Mouse (Mus musculus): ENCODE data around the gene Slc6a21.

Slc6a21 gene

DNA sequence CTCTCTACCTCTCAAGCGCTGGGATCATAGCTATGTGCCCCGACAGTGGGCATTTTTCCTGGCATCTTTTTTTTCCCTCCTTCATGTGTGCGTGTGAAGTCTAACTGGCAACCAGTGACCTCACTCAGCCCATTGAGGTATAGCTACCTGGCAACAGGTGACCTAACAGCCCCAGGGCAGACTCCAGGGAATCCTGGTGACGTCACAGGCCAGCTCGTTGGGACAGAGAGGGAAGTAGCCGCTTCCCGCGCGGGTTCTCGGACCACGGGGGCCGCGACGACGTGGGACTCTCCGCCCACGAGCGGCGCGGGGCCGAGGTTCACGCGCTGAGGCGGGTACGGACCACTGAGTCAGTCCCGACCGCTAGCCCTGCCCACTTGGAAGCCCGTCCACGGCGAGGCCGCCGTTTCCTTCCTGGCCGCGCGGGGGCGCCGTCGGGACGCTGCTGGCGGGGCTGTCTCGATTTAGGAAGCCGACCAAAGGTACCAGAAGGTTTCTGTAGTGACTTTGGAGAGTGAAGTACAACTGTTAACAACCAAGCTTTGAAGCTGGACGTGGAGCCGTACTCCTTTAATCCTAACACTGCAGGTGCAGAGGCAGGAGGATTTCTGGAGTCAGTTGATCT, at the start of gene Slc6a21:
Gene Slc6a21, plus strand, starts transcription at position 378 of the 625 bp plus-strand sequence.
- DNase-seq (ENCODE audit: extremely low read depth, low read depth, low spot score): no peak

DNA sequence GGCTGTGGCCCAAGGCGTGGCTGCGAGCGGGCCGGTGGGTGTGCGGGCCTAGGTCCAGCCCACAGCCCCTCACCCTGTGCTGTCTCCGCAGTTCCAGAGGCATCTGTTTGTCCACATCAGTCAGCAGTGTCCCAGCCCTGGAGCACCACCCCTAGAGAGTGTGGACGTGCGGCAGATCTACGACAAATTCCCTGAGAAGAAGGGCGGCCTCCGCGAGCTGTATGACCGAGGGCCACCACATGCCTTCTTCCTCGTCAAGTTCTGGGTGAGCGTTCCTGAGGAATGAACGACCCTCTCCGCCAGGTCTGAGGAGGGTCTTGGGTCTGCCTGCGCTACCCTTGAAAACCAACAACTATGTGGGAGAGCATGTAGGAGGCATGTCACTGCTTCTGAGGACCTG, 48.8 kb upstream of the Slc6a21 start:
- DNase-seq (ENCODE audit: extremely low read depth, low read depth, low spot score): no peak

DNA sequence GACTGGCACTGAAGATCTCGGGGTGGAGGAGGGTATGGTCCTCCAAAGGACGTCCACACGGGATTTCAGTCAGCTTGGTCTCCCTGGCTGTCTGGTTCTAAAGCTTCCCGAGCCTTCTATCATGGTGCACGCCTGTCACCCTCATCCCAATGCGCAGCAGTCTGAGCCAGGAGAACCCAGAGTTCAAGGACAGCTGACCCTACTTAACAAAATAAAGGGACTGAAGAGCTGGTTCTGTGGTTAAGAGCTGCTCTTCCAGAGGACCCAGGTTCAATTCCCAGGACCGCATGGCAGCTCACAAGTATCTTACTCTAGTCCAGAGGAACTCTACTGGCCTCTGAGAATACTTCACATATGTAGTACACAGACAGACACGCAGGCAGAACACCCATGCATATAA, 48.3 kb upstream of the Slc6a21 start:
- DNase-seq (ENCODE audit: extremely low read depth, low read depth, low spot score): no peak

DNA sequence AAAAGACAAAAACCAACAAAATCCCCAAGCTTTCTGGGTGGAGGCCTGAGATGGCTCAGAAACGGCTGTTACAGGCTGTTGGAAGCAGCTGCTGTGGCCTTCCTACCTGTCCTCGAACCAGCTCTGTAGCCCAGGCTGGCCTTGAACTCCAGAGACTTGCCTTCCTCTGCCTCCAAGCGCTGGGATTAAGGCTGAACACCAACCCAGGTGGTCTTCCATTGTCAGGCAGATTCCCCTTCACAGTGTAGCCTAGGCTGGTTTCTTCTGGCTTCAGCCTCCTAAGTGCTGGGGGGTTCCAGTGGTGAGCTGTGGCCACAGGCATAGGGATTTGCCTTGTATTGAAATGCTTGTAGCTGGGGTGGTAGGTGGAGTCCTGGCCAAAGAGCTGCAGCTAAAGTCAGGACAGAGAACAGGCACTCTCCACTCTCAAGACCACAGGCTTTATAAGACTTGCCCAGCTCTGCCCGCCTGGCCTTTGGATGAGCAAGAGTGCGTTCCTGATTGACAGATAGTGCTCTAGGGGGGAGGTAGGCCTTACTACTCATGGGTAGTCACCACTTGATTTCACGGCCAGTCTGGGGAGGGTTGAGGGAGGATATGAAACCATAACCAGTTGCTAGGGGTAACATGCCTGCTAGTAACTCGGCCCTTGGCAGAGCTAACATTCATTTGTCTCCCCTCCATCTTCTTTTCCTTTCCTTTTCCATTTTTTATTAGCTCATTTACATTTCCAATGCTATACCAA, 47.7 kb upstream of the Slc6a21 start:
- DNase-seq (ENCODE audit: extremely low read depth, low read depth, low spot score): no peak

DNA sequence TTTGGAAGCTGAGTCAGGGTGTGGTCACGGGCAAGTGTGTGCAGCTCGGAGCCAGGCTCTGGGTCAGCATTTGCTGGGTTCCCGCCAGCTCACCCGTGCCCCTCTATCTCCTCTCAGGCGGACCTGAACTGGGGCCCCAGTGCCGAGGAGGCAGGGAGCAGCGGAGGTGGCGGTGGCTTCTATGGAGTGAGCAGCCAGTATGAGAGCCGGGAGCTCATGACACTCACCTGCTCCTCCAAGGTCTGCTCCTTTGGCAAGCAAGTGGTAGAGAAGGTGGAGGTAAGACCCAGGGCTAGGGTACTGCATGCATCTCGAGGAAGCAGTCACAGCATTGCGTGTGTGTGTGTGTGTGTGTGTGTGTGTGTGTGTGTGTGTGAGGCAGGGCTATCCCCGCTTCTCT, 46.1 kb upstream of the Slc6a21 start:
- no peak for DNase-seq (ENCODE audit: extremely low read depth, low read depth, low spot score)

DNA sequence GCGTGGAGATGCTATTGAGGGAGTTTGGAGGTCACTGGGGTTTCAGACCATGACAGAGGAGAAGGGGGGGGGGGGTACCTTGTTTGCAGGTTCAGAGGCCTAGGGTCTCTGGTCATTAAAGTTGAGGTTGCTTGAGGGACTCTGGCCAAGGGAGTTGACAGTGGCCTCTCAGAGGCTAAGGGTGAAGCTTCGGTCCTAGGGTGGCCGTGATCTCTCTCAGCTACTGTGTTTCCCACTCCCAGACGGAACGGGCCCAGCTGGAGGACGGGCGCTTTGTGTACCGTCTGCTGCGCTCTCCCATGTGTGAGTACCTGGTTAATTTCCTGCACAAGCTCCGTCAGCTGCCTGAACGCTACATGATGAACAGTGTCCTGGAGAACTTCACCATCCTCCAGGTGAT, 45.4 kb upstream of the Slc6a21 start:
- no peak for DNase-seq (ENCODE audit: extremely low read depth, low read depth, low spot score)

DNA sequence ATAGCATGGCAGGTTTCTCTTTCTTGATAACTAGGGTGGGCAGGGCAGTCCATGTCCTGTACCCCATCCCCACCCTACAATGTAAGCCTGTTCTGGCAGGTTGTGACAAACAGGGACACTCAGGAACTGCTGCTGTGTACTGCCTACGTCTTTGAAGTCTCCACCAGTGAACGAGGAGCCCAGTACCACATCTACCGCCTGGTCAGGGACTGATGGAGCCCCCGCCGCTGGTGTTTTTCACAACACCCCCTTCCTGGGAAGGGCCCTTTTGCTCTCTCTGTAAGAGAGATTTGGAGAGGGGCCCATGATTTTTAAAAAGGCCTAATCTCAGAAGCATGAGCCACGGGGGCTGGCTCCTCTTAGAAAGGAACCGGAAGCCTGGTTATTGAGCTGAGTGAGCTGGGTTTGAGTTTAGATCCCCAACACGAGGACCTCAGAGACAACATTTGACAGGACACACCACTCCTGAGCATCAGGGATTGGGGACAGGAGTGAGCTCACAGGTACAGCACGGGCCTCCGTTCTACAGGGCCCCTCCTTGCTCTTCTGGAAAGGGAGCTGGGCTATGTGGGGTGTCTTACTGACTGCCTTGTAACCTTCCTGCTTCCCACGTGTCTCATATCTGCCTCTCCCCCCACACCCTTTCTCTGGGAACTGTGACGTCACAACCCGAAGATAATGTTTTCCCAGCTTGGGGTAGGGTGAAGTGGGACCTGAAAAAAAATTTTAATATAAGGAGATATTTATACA, 44.4 kb upstream of the Slc6a21 start:
- DNase-seq (ENCODE audit: extremely low read depth, low read depth, low spot score): no peak

DNA sequence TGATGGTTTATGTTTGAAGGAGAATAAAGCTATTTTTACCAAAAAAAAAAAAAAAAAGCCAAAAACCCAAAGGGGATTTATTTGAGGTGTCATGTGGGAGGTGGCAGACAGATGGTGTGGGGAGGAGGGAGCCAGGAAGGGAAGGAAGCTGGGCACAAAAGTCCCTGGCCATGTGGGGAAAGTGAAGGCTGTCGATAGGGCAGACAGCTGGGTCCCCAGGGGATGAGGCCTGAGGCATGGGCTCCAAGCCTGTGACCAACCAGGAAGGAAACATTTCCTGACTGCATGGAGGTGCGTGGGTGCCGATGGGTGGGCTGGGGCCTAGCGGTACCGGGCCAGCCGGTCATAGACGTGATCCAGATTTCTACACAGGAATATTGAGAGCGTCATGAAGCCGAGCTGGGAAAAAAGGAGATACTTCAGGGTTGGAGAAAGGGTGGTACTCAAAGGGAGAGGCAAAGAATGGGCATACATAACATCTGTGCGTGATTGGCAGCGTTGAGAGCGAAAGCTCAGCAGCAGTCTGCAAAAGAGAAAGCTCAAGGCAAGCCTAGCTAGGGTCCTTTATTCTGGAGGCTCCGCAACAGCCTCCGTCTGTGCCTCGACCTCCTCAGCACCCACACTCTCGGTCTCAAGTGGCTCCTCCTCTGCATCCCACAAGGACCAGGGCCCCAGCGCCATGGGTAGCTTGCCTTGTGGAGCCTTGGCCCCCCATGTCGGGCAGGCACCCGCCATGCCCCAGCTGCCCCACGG, 43.6 kb upstream of the Slc6a21 start:
- DNase-seq (ENCODE audit: extremely low read depth, low read depth, low spot score): no peak

DNA sequence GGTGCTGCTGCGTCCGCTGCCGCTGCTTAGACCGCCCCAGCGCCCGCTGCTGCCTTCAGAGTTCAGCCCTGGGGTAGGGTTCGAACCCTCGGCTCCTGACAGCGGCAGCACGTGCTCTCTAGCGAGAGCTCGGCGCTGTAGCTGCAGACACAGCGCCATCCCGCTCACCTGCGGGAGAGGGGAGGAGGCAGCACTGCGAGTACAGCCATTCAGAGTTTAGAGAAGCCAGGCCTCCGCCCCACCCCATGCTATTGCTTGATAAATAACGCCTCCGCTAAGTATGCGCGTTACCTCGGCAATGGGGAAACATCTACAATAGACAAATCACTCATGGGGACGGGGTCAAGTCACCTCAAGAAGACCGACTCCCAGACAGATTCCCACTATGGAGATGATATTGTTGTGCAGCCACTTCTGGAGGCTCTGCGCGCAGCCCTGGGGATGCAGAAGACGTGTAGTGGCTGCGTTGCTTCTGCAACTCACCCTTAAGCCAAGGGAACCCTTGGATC, 42.9 kb upstream of the Slc6a21 start:
- DNase-seq (ENCODE audit: extremely low read depth, low read depth, low spot score): no peak

DNA sequence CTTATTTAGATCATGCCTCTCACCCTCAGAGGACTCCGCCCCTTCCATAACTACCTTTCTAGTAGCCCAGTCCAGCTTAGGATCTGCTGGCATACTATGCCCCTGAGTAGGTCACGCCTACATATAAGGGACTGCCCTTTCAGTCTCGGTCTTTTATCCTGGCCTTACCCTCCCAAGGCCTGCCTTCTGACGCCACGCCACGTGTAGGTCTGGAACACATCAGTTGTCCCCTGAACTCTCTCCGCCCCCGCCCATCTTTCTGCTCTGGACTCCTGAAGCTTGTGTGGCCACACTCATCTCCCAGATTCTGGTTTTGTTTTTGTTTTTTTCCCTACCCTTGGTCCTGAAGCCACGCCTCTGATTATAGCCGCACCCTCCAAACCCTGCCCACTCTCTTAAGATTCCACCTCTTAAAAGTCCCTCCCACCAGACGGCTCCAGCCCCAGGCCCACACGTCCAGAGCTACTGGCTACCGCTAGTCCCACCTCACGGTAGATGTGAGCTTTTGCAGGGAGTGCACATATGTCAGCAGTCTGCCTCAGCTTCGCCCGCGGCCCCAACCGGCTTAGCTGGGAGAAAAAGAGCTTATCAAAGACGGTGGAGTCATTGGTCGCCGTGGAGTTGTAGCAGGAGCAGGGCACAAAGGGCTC, 42.3 kb upstream of the Slc6a21 start:
- DNase-seq (ENCODE audit: extremely low read depth, low read depth, low spot score): no peak

DNA sequence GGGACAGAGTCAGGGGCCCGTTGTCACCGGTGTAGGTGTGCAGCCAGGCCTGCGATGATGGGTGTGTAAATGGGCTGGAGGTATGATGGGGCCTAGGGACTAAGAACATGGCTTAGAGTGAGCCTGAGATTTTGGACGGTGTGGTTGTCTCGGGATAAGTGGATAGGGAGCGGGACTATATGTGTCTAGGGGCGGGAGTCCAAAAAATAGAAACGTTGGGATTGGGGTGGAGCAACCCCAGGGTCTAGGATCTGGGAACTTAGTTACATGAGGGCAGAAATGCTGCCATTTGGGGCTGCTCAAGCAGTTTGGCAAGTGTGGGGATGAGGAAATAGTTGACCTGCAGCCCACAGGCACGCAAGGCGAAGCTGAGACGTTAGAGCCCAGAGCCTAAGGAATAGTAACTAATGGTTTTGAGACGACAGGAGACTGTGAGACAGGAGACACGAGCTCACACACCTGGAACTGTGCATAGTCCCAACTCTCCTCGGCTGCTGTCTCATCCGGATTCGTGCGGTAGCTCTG, 41.6 kb upstream of the Slc6a21 start:
- no peak for DNase-seq (ENCODE audit: extremely low read depth, low read depth, low spot score)

DNA sequence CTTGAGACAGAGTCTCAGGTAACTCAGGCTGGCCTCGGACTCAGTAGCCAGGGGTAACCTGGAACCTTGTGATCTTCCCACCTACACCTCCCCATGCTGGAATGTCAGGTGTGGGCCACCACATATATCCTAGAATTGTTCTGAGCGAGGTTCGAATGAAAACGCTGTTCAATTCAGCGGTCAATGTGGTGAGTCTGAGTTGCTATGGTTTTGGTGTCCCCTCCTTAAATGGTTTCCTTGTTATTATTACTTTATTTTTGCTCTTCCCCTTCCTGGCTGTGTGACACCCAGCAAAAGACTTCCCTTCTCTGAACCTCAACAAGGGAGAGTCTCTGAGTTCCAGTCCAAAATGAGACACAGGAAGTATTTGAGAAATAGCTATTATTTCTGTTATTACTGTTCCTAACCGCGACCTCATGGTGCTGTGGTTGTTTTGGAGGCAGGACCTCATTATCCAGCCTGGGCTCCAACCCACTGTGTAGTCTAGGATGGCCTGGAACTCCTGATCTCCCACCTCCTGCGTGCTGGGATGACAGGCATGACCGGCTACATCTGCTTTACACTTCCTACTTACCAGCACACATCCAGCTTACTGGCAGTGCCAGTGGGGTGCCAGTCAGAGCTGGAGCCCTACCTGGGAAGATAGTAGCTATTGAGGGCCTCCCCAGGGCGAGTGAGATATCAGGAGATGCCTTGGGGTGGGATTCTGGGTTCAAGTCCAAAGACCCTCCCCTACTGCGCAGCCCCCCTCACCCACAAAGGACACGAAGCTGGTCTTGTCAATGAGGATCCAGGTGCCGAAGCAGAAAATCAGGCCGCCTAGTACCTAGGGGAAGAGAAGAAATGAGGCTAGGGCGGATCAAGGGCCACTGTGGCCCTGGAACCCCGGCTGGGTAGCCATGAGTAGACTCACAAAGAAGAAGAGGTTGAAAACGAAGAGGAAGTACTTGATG, 39.3 kb upstream of the Slc6a21 start:
- no peak for DNase-seq (ENCODE audit: extremely low read depth, low read depth, low spot score)

DNA sequence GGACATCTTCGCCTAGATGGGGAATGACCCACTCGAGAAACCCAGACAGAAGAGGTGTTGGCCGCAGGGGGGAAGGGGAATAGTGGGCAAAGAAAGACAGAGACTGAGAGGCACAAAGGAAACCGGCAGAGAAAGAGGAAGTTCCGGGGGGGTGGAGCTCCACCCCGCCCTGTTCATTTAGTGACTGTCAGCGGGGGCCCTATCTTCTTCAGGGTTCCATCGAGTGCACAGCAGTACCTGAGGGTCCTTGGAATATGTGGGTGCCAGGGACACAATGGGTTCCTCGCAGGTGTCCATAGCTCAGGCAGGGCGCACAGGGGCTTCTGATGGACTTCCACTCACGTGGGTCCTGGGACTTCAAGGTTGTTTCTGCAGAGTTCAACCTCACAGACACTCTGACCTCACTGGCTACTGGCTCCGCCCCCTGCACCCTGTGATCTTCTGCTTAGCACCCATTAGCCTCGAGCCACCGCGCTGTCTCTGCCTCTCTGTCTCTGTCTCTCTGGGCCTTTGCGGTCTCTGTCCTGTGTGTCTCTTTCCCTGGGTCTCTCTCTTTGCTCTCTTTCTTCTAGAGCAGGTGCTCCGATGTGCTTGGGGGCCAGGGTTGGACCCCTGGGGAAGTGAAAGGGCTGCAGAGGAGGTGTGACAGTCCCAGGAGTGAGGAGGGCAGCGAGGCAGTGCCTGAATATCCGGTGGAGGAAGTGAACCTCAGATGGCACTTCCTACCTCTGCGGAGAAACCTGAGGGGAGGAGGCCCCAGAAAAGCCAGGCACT, 38.4 kb upstream of the Slc6a21 start, which contains the start of gene Cd37:
Gene Cd37, minus strand, starts transcription at position 393 of the 774 bp plus-strand sequence.
- no peak for DNase-seq (ENCODE audit: extremely low read depth, low read depth, low spot score)

DNA sequence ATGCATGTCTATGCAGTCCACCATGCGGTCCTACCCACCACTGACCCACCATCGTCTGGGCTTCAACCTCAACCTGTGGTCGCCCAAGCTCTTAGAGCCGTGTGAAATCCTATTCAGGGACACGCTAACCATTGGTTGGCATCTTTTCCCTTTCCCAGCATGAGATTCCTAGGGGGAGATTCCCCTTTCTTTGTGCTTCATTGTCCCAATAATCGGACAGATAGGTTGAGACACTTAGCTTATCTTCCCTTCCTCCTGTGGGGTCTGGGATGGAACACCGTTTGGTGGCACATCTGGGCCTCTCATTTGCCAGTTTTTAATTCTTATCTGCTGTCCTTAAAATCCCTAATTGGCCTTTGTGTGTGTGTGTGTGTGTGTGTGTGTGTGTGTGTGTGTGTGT, 37.2 kb upstream of the Slc6a21 start:
- no peak for DNase-seq (ENCODE audit: extremely low read depth, low read depth, low spot score)

DNA sequence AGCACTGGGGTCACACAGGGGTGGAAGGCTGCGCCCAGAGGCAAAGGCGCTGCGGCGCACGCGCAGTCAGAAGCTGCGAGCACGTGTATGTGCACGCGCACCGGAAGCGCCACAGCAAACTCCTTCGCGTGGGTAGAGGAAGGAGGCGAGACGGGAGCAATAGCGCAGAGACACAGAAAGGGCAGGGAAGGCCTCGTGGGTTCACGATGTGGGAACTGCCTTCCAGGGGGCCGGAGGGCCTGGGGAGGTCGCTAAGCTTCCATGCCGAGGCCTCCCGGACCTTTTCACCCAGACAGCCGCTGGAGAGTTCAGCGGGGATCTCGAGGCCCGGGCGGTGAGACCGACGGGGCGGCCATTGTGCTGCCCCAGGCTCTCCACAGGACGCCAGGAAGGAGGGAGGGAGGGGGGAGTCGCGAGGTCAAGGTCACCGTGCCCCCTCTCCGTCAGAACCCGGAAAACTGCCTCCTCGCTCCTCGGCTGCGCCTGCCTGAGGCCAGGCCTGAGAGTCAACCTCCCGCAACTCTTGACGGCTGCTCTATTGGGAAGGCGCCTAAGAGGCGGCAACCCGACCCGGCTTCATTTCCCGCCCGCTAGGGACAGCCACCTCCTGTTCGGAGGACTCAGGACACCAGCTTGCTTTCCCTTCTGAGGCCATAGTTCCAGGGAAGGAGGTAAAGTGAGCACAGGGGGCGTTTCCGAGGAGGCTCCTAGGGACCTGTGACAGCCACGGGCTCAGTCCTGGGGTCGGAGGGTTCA, 36.5 kb upstream of the Slc6a21 start, which contains the start of gene Slc6a16:
Gene Slc6a16, plus strand, starts transcription at position 453 of the 756 bp plus-strand sequence.
- DNase-seq (ENCODE audit: extremely low read depth, low read depth, low spot score): no peak

DNA sequence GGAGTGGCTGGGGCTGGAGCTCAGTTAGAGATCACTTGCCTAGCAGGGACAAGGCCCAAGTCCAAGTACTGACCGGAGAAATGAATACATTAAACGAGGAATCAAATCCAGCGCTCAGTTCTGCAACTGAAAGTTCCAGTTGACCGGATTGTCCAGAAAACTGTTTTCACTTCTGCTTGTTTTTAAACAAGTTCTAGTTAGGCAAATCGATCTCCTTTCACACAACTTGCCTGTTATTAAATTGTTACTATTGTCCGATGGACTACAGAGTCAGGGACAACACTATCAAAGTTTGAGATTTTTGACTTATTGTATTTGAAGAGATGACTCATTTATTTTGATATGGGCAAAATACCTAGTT, 35.9 kb upstream of the Slc6a21 start:
- DNase-seq (ENCODE audit: extremely low read depth, low read depth, low spot score): no peak

DNA sequence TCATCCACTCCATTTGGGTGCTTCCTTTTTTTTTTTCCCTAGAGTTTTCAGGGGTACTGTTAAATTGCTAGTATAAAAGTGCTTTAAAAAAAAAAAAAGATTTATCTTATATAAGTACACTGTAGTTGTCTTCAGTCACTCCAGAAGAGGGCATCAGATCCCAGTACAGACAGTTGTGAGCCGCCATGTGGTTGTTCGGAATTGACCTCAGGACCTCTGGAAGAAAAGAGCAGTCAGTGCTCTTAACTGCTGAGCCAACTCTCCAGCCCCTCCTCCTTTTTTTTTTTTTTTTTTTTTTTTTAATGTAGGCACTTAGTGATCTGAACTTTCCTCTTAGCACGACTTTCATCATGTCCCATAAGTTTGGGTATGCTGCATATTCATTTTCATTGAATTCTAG, 29.6 kb upstream of the Slc6a21 start:
- DNase-seq (ENCODE audit: extremely low read depth, low read depth, low spot score): no peak

DNA sequence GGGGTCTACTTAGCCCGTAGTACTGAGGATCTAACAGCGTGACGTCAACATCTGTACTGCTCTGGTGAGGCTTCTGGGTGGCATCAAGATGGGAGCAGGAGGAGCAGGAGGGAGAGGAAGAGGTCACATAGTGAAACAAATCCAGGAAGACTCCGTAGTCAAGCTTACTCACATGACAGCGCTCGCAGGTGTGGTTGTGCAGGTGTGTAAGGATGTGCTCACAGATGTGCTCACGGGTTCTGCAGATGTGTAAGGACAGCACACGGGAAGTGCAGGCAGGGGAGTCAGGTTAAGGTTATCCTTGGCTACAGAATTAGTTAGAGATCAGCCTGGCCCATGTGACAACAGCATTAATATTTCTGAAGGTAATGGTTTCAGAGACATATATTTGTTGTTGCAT, 23.5 kb upstream of the Slc6a21 start:
- no peak for DNase-seq (ENCODE audit: extremely low read depth, low read depth, low spot score)

Measured in fat pad, adult 2 months (tissue).